Mouse (Mus musculus): ENCODE data around the gene Pkig.

GRCm38 (mm10) chr2:163613990-163614389 lies 44.2 kb upstream of the Pkig start:
- no peak for TF ChIP-seq CTCF (IDR thresholded peaks at IDR 0.05; ENCODE audit: borderline replicate concordance, insufficient read depth, low read depth, low read length)
- no peak for TF ChIP-seq POLR2A (IDR thresholded peaks at IDR 0.05; ENCODE audit: borderline replicate concordance, insufficient read depth, low read length)

Measured in cerebellum, adult 2 months (tissue).